Mouse (Mus musculus): Measurements from ENCODE around the gene Tmbim1.
"Not testable (repeated sequence)": the region's sequence is repeated elsewhere in the genome, so short reads cannot be mapped to it uniquely, and the experiment has no call there.

Tmbim1 gene

DNA sequence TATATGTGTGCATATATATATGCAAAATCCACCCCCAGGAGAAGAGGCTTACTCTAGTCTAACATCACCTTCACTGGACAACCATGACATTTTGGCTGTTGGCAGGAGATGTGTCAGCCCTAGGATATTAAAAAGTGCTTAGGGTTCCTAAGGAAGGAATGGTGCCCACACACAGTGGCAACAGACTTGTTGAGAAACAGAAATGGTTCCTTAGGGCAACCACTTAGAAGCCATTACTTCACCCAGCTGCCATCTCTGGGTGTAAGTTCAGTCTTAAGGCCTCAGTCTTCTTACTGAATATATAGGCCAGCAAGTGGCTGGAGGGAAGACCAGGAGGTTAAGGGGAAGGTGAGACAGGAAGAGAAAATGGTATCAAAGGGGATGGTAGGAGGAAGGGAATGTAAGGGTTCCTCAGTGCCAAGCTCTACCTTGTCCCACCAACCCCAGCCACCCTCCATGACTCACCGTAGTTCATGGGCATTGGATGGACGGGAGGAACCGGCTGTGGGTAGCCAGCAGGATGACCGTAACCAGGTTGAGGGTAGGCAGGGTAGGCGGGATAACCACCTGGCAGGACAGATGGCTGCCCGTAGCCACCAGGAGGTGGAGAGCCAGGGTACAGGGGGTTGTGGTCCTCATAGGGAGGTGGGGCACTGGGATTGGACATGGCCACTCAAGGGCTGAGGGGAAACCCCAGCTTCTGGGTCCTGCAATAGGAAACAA is 10.5 kb downstream of the Tmbim1 start:
- DNase-seq = no peak

DNA sequence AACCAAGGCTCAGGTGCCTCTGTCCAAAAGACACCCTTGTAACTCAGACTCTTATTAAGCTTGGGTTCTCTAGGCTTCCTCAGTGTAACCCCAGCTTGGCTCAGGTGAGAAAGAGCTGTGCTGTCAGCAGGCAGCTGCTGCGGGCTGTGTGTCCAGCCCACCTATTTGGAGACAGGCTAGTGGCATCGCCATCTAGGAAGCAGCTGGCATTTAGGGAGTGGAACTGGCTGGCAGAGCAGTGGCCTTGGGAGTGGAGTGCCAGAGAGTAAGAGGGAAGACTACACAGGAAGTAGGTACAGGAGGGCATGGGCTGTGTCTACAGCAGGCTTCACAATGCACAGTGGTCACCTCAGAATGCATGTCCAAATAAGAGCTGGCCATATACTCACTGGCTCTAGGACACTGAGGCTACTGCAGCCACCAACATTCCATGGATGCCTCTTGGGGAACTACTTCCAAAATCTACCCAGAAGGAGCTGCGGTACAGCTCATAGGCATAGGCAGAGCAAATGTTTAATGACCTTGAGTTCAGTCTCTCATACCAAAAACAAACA is 11.3 kb downstream of the Tmbim1 start:
- no peak for DNase-seq

DNA sequence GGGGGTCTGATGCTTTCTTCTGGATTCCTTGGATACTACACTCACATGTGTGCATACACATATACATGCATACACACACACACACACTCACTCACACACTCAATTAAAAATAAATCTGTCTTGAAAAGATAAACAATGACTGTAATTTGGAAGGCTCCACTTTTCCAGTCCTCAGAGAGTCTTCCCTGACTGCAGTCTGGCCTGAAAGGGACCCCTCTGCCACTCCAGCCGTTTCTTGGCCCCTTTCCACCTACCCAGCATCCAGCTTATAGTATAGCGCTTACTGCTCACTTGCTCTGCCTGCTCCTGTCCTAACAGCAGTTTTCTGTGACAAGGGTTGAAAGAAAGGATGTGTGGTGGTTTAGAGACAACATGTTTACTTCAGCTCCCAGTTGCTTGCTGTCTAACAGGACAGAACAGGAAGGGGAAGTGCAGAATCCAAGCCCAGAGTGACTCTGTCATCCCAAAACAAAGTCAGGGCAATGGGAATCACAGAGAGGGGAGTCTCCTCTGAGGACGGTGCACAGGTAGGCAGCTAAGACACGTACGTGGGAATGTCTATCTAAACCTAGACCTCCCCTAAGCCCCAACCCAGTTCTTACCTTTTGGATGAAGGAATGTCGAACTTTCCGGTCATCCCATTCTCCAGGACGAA is 12.0 kb downstream of the Tmbim1 start:
- no peak for DNase-seq

DNA sequence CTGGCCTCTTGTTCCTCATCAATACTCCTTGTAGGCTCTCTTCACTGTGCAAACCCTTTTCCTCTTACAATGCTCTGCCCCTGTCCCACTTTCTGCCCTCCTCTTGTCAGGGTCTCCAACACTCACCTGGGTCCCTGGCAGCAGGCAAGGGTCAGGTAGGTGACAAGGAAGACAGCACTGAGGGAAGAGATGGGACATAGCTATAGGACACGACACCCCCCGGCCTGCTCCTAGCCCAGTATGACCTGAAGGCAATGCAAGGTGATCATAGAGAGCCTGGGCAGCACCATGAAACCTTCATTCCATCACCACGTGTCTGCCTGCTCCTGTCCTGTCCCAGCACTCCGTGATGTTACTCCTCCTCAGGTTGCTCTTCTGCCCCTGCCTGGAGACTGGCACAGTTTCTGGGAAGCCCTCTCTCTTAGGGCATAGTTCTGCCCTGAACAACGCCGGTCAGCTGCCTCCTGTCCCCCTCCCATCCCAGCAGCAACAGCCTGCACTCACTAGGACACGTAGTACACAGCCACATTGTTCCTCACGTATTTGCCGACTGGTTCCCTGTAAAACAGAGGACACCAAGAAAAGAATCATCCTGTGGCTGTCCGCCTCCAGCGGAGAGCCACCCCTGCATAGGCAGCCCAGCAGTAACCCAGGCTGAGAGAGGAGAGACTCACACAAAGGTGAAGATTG is 12.9 kb downstream of the Tmbim1 start:
- DNase-seq = no peak

DNA sequence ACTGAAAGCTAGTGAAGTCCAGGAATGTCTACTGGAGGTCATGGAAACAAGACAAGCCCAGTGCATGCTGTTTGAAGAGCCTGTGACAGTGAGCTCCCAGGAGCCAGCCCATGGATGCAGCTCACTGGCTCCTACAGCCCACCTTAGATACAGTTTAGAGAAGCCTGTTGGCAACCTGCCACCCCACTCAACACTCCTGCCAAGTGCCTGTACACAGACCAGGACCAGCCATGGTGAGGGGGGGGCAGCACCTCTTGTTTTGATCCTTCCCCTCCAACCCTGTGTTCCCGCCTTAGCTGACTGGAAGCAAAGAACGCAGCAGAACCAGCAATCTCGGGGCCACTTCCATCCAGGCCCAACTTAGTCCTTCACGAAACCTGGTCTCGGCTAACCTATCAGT is 15.3 kb downstream of the Tmbim1 start:
- peak in 1 of 2 experiments; percentile 49 for DNase-seq

DNA sequence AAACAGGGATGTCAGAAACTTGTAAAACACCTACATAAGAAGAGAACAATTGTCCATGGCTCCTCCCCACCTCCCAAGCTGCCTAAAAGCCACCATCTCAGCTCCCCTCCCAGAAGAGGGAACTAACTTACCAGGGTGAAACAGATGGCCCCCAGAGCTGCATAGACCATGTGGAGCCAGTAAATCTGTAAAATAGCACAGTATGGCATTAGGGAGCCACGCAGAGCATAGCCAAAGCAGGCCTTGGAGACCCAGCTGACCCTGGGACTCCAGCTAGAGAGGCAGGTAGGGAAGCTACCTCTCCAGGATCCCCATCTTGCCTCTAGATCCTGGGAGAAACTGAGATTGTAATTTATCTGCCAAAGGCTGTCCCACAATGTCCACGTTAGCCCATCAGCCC is 15.7 kb downstream of the Tmbim1 start:
- no peak for DNase-seq

DNA sequence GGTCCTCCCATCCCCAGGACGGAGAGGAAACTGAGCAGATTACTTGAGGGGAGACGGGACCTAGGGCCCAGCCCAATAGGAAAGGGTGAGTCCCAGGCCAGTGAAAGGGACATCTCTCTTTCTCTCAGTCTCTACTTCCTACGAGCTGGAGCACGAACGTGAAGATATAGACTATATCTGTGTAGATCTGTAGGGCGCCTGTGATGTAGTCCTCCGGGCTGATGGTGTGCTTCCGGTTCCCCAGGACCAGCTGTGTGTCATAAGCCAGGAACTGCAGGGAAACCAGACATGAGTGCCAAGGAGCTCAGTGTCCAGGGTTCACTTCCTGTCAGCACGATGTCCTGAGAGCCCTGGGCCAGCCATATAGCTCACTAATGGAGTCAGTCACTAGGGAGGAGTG is 16.2 kb downstream of the Tmbim1 start:
- peak in 1 of 2 experiments; percentile 41 for DNase-seq

DNA sequence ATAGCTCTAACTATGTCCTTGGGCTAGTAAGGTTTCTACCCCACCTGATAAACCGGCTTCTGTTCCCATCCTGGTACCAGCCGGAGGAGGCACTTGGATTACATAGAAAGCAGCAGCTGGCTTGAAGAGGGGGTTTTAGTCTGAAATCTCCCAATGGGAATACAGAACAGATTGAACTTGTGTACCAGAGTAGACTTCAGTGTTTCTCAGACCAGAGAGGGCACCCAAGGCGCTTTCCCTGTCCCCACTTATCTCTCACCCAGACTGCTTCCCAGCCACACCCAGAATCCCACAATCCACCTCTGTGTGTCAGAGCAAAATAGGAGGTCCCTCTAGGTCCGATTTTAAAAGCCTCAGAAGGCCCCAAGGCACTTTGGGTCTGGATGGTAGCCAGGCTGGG is 17.1 kb downstream of the Tmbim1 start:
- no peak for DNase-seq

DNA sequence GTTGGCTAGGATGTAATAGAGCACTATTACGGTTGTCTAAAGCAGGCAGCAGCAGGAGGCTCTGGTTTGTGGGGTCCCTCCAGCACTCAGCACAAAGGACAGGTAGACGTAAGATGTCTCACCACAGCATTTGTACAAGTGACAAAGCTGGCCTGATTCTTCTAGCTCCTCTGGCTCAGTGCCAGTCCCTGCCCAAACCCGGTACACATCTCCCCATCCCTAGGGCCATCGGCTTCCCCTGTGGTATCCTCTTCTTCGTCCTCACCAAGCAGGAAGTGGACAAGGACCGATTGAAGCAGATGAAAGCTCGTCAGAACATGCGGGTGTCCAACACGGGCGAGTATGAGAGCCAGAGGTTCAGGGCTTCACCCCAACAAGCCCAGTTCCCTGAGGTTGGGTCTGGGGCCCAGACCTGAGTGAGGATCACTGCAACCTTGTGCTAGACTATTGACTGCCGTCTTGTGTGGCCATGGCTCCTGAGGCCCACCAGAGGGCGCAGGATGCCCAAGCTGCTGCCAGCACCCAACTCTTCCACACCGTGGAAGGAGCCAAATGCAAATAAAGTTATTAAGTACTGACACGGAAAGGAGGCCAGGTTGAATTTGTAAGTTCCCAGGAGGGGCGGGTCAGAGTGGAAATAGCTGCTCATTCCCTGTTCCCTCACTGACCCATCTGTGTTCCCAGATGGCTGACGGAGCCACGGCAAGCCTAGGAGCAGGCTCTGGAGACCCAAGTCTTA is 18.4 kb downstream of the Tmbim1 start:
- DNase-seq = not testable (repeated sequence)

DNA sequence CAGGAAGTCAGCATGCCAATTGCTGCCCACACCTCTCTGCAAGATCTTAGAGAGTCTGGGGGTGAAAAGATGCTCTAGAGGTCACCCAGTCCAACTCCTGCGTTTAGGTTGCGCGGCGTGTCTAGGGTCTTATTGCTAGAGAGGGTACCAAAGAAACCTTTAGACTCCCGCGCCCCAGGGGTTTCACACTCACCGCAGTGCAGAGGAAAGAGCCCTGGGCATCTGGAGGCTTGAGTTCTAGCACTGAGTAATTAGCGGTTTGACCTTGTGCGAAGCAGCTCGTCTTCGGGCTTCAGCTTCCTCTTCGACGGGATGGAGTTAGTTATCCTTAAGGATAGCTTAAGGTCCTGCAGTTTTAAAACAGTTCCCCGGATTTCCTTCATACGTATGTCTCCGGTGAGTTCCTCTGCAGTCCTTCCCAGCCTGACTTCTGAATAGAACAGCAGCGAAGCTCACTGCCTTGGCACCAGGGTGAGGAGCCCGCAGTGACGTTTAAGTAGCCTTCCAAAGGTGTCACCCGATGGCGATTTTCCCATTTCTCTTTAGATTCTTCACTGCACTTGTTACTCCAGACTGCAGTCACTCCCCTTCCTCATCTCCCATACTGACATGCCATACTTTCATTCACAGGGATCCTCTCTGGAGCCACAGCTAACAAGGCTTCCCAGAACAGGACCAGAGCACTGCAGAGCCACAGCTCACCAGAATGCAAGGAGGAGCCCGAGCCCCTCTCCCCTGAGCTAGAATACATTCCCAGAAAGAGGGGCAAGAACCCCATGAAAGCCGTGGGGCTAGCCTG is 20.0 kb downstream of the Tmbim1 start:
- DNase-seq = no peak

DNA sequence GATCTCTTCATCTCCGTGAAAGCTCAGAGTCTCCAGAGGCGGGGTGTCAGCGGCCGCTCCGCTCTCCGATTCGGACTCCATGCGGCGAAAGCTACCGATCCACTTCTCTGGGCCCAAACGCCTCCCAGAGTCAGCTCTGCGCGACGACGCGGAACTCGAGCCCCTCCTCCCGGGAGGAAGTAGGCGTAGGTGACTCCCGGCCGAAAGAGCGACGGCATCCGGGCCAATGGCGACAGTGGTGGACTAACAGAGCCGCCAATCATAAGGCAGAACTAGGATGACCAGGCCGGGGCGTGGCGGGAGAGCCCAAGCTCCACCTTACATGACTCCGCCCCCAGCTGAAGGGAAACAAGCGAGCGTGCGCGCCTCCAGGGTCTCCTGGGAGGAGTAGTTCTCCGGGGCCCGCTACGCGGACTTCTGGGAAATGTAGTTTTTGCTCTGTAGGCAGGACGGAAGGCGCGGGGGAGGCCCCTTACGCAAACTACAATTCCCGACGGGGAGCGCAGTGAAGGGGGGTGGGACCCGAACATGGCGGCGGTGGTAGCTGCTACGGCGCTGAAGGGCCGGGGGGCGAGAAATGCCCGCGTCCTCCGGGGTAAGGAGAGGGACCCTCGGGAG is 20.8 kb downstream of the Tmbim1 start, which contains the start of the genes Aamp and Pnkd:
Aamp (minus strand) TSS at position 196 of the 618 bp plus-strand sequence.
Pnkd (plus strand) TSS at position 388 of the 618 bp plus-strand sequence.
- peak; percentile 100 for DNase-seq

DNA sequence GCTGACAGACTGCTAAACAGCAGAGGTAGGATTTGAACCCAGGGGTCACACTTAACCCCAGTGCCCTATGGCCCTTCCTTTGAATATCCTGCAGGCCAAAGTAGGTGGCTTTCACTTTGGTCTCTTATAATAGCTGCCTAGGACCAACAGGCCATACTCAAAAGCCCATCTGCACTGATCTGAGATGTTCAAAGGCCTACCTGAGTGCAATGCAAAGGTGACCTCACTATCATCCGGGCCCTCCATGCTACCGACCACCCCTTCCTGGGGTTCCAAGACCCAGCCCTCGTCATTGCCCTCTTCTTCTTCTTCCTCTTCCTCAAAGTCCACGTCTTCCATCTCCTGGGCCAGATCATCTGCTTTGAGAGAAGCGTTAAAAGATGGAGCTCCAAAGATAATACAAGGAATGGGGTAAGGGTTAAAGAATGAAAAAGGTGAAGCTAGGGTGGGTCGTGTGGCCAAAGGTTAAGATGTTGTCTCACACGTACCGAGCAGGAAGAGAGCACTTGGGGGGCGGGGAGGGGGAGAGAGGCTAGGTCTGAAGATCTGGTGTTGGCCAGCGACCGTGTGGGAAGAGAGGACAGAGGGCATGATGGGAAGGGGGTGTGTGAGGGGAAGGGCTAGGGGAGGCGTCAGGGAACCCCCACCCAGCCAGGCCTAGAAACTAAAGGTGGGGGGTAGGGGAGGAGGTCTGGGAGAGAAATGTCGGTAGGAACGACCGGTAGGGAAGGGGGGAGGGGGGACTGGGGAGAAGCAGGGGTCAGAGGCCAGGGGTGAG is 21.5 kb downstream of the Tmbim1 start:
- DNase-seq = peak; percentile 71 to 76

DNA sequence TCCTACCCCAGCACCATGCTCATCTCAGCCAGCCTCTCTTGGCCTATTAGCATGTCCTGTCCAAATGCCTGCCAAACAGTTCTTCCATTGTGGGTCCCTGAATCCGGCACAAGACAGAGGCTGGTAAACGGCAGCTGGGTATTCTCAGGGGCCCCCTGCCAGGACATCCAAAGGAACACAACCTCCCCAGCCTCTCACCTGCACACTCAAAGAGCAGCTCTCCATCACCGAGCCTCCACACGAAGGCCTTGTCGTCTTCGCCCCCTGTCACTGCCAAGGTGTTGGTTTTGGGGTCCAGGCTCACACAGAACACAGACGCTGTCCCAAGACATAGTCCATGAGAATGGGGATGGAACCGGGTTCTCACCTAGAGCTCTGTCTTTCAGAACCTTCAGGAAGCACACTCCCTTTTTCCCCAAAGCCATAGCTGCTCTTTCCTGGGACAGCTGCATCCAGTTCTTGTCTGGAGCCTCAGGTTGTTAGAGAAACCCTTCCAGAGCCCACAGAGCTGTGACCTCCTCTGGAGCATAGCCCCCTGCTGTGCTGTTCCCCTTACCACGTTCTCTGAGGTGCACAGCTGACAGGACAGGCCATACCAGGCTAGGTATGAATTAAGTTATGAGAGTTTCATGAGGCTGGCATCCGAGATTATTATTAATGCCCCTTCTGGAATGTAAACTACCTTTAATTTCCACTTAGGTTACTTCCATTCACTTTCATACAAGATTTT is 22.4 kb downstream of the Tmbim1 start:
- DNase-seq = no peak

DNA sequence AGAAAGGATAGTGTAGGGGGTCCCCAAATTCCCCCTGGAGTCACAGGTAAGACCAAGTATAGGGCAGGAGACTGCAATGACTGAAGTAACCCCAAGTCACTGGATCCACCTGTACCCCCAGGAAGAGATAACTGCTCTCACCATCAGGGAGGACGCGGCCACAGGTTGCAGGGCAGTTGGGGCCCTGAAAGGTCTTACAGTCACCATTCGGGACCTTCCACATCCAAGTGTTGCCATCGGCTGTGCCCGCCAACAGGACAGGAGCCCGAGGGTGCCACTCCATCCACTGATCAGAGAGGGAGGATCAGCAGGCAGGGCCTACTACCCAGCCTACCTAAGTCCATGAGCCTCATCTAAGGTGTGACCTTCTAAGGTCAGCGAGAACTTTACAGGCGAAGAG is 23.5 kb downstream of the Tmbim1 start:
- no peak for DNase-seq

DNA sequence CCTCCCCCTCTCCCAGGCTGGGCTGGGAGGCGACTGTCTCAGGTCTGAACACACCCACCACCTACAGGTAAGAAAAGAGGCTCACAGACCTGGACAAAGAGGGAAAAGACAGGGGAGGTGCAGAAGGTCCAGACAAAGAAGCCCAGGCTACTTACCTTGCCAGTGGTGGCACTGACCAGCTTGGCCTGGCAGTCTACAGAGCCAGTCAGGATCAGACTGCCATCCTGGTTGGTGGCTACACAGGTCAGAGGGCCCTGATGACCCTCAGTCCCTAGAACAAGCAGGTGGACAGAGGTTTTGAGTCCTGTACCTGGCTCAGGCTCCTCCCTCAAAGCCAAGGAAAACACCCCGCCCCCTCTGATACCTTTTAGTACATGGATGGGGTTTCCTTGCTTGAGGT is 24.1 kb downstream of the Tmbim1 start:
- DNase-seq = no peak

DNA sequence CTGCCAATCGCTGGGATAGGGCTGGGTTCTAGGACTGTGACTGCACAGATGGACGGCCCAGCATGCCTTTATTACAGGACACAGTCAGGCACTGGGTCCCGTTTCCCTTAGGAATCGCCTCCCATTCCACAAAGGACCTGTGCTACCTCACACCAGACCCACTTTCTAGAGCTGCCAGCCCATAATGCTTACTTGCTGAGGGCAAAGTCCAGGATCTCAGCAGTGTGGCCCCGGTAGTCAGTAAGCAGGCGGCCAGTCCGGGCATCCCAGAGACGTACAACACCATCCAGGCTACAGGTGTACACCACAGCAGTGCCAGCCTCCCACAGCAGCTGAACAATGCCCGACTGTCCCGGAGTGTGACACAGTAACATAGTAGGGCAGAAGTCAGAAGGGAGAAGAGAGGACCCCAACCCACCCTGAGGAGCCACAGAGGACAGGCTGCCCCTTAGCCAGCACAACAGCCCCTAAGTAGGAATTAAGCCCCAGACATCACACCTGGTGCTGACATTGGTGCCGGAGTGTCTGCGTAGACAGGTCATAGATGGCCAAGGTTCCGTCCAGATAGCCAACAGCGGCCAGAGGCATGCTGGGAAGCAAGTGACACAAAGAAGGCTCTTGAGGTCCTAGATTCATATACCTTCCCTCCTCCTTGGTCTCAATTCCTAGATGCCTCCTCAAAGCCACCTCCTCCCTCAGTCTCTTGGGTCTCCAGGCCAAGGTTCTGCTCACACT is 24.7 kb downstream of the Tmbim1 start:
- DNase-seq = no peak

DNA sequence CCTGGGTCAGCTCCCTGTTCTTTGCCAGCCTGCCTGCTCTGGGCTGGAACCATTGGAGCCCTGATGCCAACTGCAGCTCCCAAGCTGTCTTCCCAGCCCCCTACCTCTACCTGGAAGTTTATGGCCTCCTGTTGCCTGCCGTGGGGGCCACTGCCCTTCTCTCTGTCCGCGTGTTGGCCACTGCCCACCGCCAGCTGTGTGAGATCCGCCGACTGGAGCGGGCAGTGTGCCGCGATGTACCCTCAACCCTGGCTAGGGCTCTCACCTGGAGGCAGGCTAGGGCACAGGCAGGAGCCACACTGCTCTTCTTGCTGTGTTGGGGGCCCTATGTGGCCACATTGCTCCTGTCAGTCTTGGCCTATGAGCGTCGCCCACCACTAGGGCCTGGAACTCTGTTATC is 26.4 kb downstream of the Tmbim1 start:
- DNase-seq = no peak

DNA sequence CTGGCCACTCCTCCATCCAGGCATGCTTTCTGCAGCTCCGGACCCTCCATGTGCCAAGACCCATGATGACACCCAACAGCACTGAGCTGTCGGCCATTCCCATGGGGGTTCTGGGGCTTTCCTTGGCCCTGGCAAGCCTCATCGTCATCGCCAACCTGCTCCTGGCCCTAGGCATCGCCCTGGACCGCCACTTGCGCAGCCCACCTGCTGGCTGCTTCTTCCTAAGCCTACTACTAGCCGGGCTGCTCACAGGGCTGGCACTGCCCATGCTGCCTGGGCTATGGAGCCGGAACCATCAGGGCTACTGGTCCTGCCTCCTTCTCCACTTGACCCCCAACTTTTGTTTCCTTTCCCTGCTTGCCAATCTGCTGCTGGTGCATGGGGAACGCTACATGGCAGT is 26.9 kb downstream of the Tmbim1 start, which contains the start of gene Gpbar1:
Gpbar1 (plus strand) TSS at position 13 of the 400 bp plus-strand sequence.
- DNase-seq = no peak

All from lung, adult 18-20 months (tissue).